Mouse (Mus musculus) hindbrain, embryonic 11.5 days (tissue): ENCODE measurements around the gene Jdp2. TPM values are rescaled to one million over a fixed set of nuclear protein-coding genes. Genes with fewer than 3 reads are reported as not detected.
"Not testable (repeated sequence)": the region's sequence is repeated elsewhere in the genome, so short reads cannot be mapped to it uniquely, and the experiment has no call there.

Source experiments
- ATAC-seq: fragments of 200-750 bp; cut with Nextera tagmentation; 2 replicates; pipeline ENCODE4 v1.8.0; 2017; ENCODE audit warnings: mild to moderate bottlenecking, moderate TSS enrichment, moderate library complexity; ENCODE audit not compliant: low FRiP score
- DNase-seq: peaks from one replicate; pipeline ENCODE4 v3.0.0-alpha.2; 2015; ENCODE audit warnings: low spot score
- H3K27ac ChIP-seq: fragments of 300-500 bp; sonication (generic); 2 replicates; pipeline ENCODE4 v1.5.1; 2014; ENCODE audit warnings: mild to moderate bottlenecking, low read depth, low read length
- H3K27me3 ChIP-seq: fragments of 300-500 bp; sonication (generic); 2 replicates; pipeline ENCODE4 v1.6.1; 2014; ENCODE audit warnings: mild to moderate bottlenecking, low read length, moderate library complexity, mixed read lengths; ENCODE audit not compliant: control insufficient read depth, insufficient read depth
- H3K36me3 ChIP-seq: fragments of 300-500 bp; sonication (generic); 2 replicates; pipeline ENCODE4 v1.6.1; 2014; ENCODE audit warnings: mild to moderate bottlenecking, low read length, moderate library complexity, mixed read lengths; ENCODE audit not compliant: control insufficient read depth, insufficient read depth
- H3K4me1 ChIP-seq: fragments of 300-500 bp; sonication (generic); replicated peaks from 2 replicates; pipeline ENCODE4 v1.6.1; 2014; ENCODE audit warnings: low read length, mixed read lengths; ENCODE audit not compliant: control insufficient read depth, insufficient read depth
- H3K4me2 ChIP-seq: fragments of 300-500 bp; sonication (generic); replicated peaks from 2 replicates; pipeline ENCODE4 v1.6.1; 2014; ENCODE audit warnings: mild to moderate bottlenecking, low read depth, low read length
- H3K4me3 ChIP-seq: fragments of 300-500 bp; sonication (generic); 2 replicates; pipeline ENCODE4 v1.5.1; 2014; ENCODE audit warnings: low read depth, low read length
- H3K9ac ChIP-seq: fragments of 300-500 bp; sonication (generic); 2 replicates; pipeline ENCODE4 v1.6.1; 2014; ENCODE audit warnings: low read depth, low read length
- H3K9me3 ChIP-seq: fragments of 300-500 bp; sonication (generic); 2 replicates; pipeline ENCODE4 v1.6.1; 2016; ENCODE audit warnings: low read length; ENCODE audit not compliant: control insufficient read depth
- WGBS: fragments of 180-500 bp; shearing (Covaris S2); extraction: QIAGEN DNeasy Blood & Tissue Kit; methylation state at CpG from one replicate; pipeline ENCODE4 v1.1.7; 2014; 5-methylcytosine and 5-hydroxymethylcytosine counted together
- polyA plus RNA-seq: library from polyadenylated mRNA; unstranded; fragments of >200 nt; fragmentation: Nextera tagmentation; extraction: Ambion mirVana; gene quantifications from 2 replicates; pipeline ENCODE4 v1.2.1, GENCODE M21; 2014

Gene Jdp2
- polyA plus RNA-seq, 1 experiment from 2014 or later = 0.43 TPM

GRCm38 (mm10) chr12:85647955-85648354 lies 49.1 kb downstream of the Jdp2 start:
- H3K4me3 ChIP-seq = no peak overlapping the region
- no peaks in the 10 kb centered on the region for H3K27me3 ChIP-seq
- DNase-seq (no peak), ATAC-seq (no peak)
- no peaks in the 10 kb centered on the region for H3K4me1 ChIP-seq
- no peak overlapping the region for H3K27ac ChIP-seq
- no peaks in the 10 kb centered on the region for H3K36me3 ChIP-seq
- no peak overlapping the region for H3K9ac ChIP-seq
- H3K4me2 ChIP-seq = no peak overlapping the region
- 91% methylated on average over 1 of the region's 1 CpGs for WGBS
- H3K9me3 ChIP-seq = no peaks in the 10 kb centered on the region

GRCm38 (mm10) chr12:85659319-85659718 lies 60.5 kb downstream of the Jdp2 start:
- Histone ChIP-seq H3K27me3 (no peaks in the 10 kb centered on the region), H3K9me3 (no peaks in the 10 kb centered on the region), H3K4me1 (no peaks in the 10 kb centered on the region), H3K4me3 (no peak overlapping the region), H3K36me3 (no peaks in the 10 kb centered on the region), H3K4me2 (no peak overlapping the region), H3K9ac (no peak overlapping the region), H3K27ac (no peak overlapping the region)
- ATAC-seq = no peak
- 46% methylated on average over 2 of the region's 2 CpGs for WGBS
- DNase-seq = no peak

- WGBS = 96% methylated on average over 12 of the region's 12 CpGs
- Histone ChIP-seq H3K4me2 (no peak overlapping the region), H3K4me3 (no peak overlapping the region), H3K9ac (no peak overlapping the region), H3K27me3 (no peaks in the 10 kb centered on the region), H3K27ac (no peak overlapping the region), H3K9me3 (no peaks in the 10 kb centered on the region), H3K4me1 (no peaks in the 10 kb centered on the region), H3K36me3 (no peaks in the 10 kb centered on the region)
- ATAC-seq (no peak), DNase-seq (no peak)
Observed at GRCm38 (mm10) chr12:85660855-85661254, 62.0 kb downstream of the Jdp2 start.

- WGBS = 91% methylated on average over 8 of the region's 8 CpGs
- H3K4me1 ChIP-seq, H3K27ac ChIP-seq: not testable (repeated sequence)
Observed at GRCm38 (mm10) chr12:85662232-85662631, 63.4 kb downstream of the Jdp2 start.

GRCm38 (mm10) chr12:85662896-85663295 lies 64.1 kb downstream of the Jdp2 start:
- H3K9me3 ChIP-seq = no peaks in the 10 kb centered on the region
- no peaks in the 10 kb centered on the region for H3K36me3 ChIP-seq
- H3K9ac ChIP-seq = no peak overlapping the region
- H3K27ac ChIP-seq = no peak overlapping the region
- DNase-seq (peak; percentile 85), ATAC-seq (no peak)
- no peaks in the 10 kb centered on the region for H3K27me3 ChIP-seq
- no peak overlapping the region for H3K4me2 ChIP-seq
- no peak overlapping the region for H3K4me3 ChIP-seq
- no peaks in the 10 kb centered on the region for H3K4me1 ChIP-seq
- WGBS = 15% methylated on average over 9 of the region's 9 CpGs

More at GRCm38 (mm10) chr12:85662232-85662631, 63.4 kb downstream of the Jdp2 start:
- not testable (repeated sequence) for H3K9me3 ChIP-seq, ATAC-seq, DNase-seq, H3K36me3 ChIP-seq, H3K9ac ChIP-seq, H3K4me2 ChIP-seq, H3K4me3 ChIP-seq, H3K27me3 ChIP-seq

- H3K9me3 ChIP-seq = no peaks in the 10 kb centered on the region
- DNase-seq = no peak
- H3K4me1 ChIP-seq = no peaks in the 10 kb centered on the region
- H3K4me3 ChIP-seq = no peak overlapping the region
- H3K9ac ChIP-seq = no peak overlapping the region
- H3K4me2 ChIP-seq = no peak overlapping the region
- no peaks in the 10 kb centered on the region for H3K27me3 ChIP-seq
- no peak overlapping the region for H3K27ac ChIP-seq
- ATAC-seq = no peak
- 90% methylated on average over 8 of the region's 8 CpGs for WGBS
- H3K36me3 ChIP-seq = no peaks in the 10 kb centered on the region
Observed at GRCm38 (mm10) chr12:85666112-85666511, 67.3 kb downstream of the Jdp2 start.

- H3K9ac ChIP-seq = no peak overlapping the region
- no peak overlapping the region for H3K4me3 ChIP-seq
- no peaks in the 10 kb centered on the region for H3K27me3 ChIP-seq
- no peak overlapping the region for H3K27ac ChIP-seq
- H3K9me3 ChIP-seq = no peaks in the 10 kb centered on the region
- DNase-seq (no peak), ATAC-seq (no peak)
- 89% methylated on average over 7 of the region's 7 CpGs for WGBS
- no peaks in the 10 kb centered on the region for H3K4me1 ChIP-seq
- no peak overlapping the region for H3K4me2 ChIP-seq
- no peaks in the 10 kb centered on the region for H3K36me3 ChIP-seq
Observed at GRCm38 (mm10) chr12:85667071-85667470, 68.2 kb downstream of the Jdp2 start.

GRCm38 (mm10) chr12:85668696-85669095 lies 69.9 kb downstream of the Jdp2 start:
- H3K9ac ChIP-seq = no peak overlapping the region
- H3K9me3 ChIP-seq = no peaks in the 10 kb centered on the region
- no peak for ATAC-seq
- H3K27ac ChIP-seq = no peak overlapping the region
- no peaks in the 10 kb centered on the region for H3K4me1 ChIP-seq
- H3K36me3 ChIP-seq = no peaks in the 10 kb centered on the region
- DNase-seq = no peak
- no peak overlapping the region for H3K4me3 ChIP-seq
- no peak overlapping the region for H3K4me2 ChIP-seq
- 89% methylated on average over 3 of the region's 3 CpGs for WGBS
- no peaks in the 10 kb centered on the region for H3K27me3 ChIP-seq

- no peaks in the 10 kb centered on the region for H3K9me3 ChIP-seq
- no peaks in the 10 kb centered on the region for H3K36me3 ChIP-seq
- no peaks in the 10 kb centered on the region for H3K27me3 ChIP-seq
- no peak overlapping the region for H3K4me2 ChIP-seq
- H3K27ac ChIP-seq = no peak overlapping the region
- no peak overlapping the region for H3K4me3 ChIP-seq
- no peaks in the 10 kb centered on the region for H3K4me1 ChIP-seq
- no peak overlapping the region for H3K9ac ChIP-seq
- DNase-seq = no peak
- ATAC-seq = no peak
- WGBS = 69% methylated on average over 3 of the region's 3 CpGs
Observed at GRCm38 (mm10) chr12:85670080-85670479, 71.3 kb downstream of the Jdp2 start.
